ENCODE assay signal across 8 mouse cellular contexts in genomic region chr6:48725476-48725875, GRCm38 (mm10). TPM values are rescaled to one million over a fixed set of nuclear protein-coding genes. Genes with fewer than 3 reads are reported as not detected.
DNase-seq lines count a peak whose midpoint lies in the region; ATAC-seq and TF ChIP-seq lines count a peak whose summit lies in the region.

No protein-coding gene starts in this region.

- H3K9ac ChIP-seq in forebrain, embryonic 11.5 days (ENCODE audit: low read length), result no peak overlapping the region
- H3K9ac ChIP-seq in heart, embryonic 15.5 days, result no peak overlapping the region
- no peak overlapping the region for H3K9ac ChIP-seq in stomach, postnatal 0 days (ENCODE audit: low read length)
- H3K9ac ChIP-seq in midbrain, embryonic 13.5 days (replicated peaks), result no peak overlapping the region

- intact Hi-C loops in left cerebral cortex, postnatal 25 days (cut with DNase I), result no loop called here

- 0% methylated on average over 1 of the region's 1 CpGs for WGBS in forebrain, embryonic 11.5 days
- WGBS in forebrain, embryonic 10.5 days, result 0% methylated on average over 1 of the region's 1 CpGs
- WGBS in heart, embryonic 15.5 days, result 0% methylated on average over 1 of the region's 1 CpGs
- 0% methylated on average over 1 of the region's 1 CpGs for WGBS in stomach, postnatal 0 days
- 0% methylated on average over 1 of the region's 1 CpGs for WGBS in midbrain, embryonic 13.5 days

- no peak overlapping the region for H3K27ac ChIP-seq in forebrain, embryonic 11.5 days (ENCODE audit: low read depth, low read length)
- H3K27ac ChIP-seq in forebrain, embryonic 10.5 days, result no peak overlapping the region
- peak overlapping the region; percentile 47 for H3K27ac ChIP-seq in heart, embryonic 15.5 days
- no peak overlapping the region for H3K27ac ChIP-seq in stomach, postnatal 0 days (replicated peaks)
- no peak overlapping the region for H3K27ac ChIP-seq in midbrain, embryonic 13.5 days

- 0 out of 2 replicates have a peak, but pooled peaks have one; percentile 18 for ATAC-seq in forebrain, embryonic 11.5 days (replicated peaks; ENCODE audit: low FRiP score)
- peak; percentile 74 for ATAC-seq in heart, embryonic 15.5 days (replicated peaks; ENCODE audit: insufficient number of reproducible peaks, insufficient read depth, low FRiP score, low read depth)
- peak; percentile 68; the same call in 1 of the 2 replicates for ATAC-seq in stomach, postnatal 0 days (ENCODE audit: low FRiP score, low TSS enrichment)
- no peak for ATAC-seq in midbrain, embryonic 13.5 days

- no peaks in the 10 kb centered on the region for H3K4me1 ChIP-seq in forebrain, embryonic 11.5 days (replicated peaks; ENCODE audit: control insufficient read depth, insufficient read depth, low read length)
- H3K4me1 ChIP-seq in forebrain, embryonic 10.5 days, result peaks cover 14% of the 10 kb centered on the region
- peaks cover 9% of the 10 kb centered on the region for H3K4me1 ChIP-seq in heart, embryonic 15.5 days (replicated peaks)
- H3K4me1 ChIP-seq in stomach, postnatal 0 days (replicated peaks; ENCODE audit: control insufficient read depth, insufficient read depth), result no peaks in the 10 kb centered on the region
- peaks cover 7% of the 10 kb centered on the region; the same call in 1 of the 2 replicates for H3K4me1 ChIP-seq in midbrain, embryonic 13.5 days (replicated peaks)

- H3K4me3 ChIP-seq in forebrain, embryonic 11.5 days (ENCODE audit: low read depth, low read length), result no peak overlapping the region
- no peak overlapping the region for H3K4me3 ChIP-seq in forebrain, embryonic 10.5 days
- H3K4me3 ChIP-seq in heart, embryonic 15.5 days, result no peak overlapping the region
- no peak overlapping the region for H3K4me3 ChIP-seq in stomach, postnatal 0 days (ENCODE audit: low read depth, low read length)
- H3K4me3 ChIP-seq in midbrain, embryonic 13.5 days (replicated peaks), result no peak overlapping the region

- no peak for DNase-seq in forebrain, embryonic 11.5 days (ENCODE audit: low spot score)
- no peak for DNase-seq in forebrain, embryonic 10.5 days (ENCODE audit: extremely low spot score, low spot score)
- DNase-seq in ovary, postnatal 14 days (ENCODE audit: low spot score), result peak; percentile 27
- no peak for DNase-seq in ovary, adult 18-20 months (ENCODE audit: low spot score)
- peak; percentile 3 to 37 for DNase-seq in left cerebral cortex, postnatal 25 days (ENCODE audit: low spot score in 2 of 2)
- peak; percentile 40 for DNase-seq in stomach, postnatal 0 days (ENCODE audit: low spot score)

- no peak for TF ChIP-seq CTCF in stomach, postnatal 0 days (IDR thresholded peaks at IDR 0.05; ENCODE audit: low read depth)

- no peak for TF ChIP-seq EP300 in stomach, postnatal 0 days (optimal IDR thresholded peaks at IDR 0.05)

- H3K4me2 ChIP-seq in forebrain, embryonic 11.5 days (ENCODE audit: low read depth, low read length, severe bottlenecking), result no peak overlapping the region
- no peak overlapping the region for H3K4me2 ChIP-seq in heart, embryonic 15.5 days
- no peak overlapping the region for H3K4me2 ChIP-seq in stomach, postnatal 0 days (replicated peaks; ENCODE audit: low read depth)
- H3K4me2 ChIP-seq in midbrain, embryonic 13.5 days (replicated peaks), result no peak overlapping the region

- H3K27me3 ChIP-seq in forebrain, embryonic 11.5 days (ENCODE audit: control insufficient read depth, insufficient read depth, low read length), result no peaks in the 10 kb centered on the region
- no peaks in the 10 kb centered on the region for H3K27me3 ChIP-seq in forebrain, embryonic 10.5 days (ENCODE audit: poor library complexity, severe bottlenecking)
- H3K27me3 ChIP-seq in heart, embryonic 15.5 days, result no peaks in the 10 kb centered on the region
- H3K27me3 ChIP-seq in stomach, postnatal 0 days (ENCODE audit: control insufficient read depth, insufficient read depth, low read length), result no peaks in the 10 kb centered on the region
- no peaks in the 10 kb centered on the region for H3K27me3 ChIP-seq in midbrain, embryonic 13.5 days

- H3K36me3 ChIP-seq in forebrain, embryonic 11.5 days (ENCODE audit: control insufficient read depth, insufficient read depth, low read length), result no peaks in the 10 kb centered on the region
- no peaks in the 10 kb centered on the region for H3K36me3 ChIP-seq in forebrain, embryonic 10.5 days (replicated peaks)
- H3K36me3 ChIP-seq in heart, embryonic 15.5 days, result no peaks in the 10 kb centered on the region
- H3K36me3 ChIP-seq in stomach, postnatal 0 days (ENCODE audit: control insufficient read depth, insufficient read depth, low read length), result no peaks in the 10 kb centered on the region
- H3K36me3 ChIP-seq in midbrain, embryonic 13.5 days, result no peaks in the 10 kb centered on the region

- H3K9me3 ChIP-seq in forebrain, embryonic 11.5 days (ENCODE audit: control insufficient read depth, low read length), result no peaks in the 10 kb centered on the region
- H3K9me3 ChIP-seq in forebrain, embryonic 10.5 days, result no peaks in the 10 kb centered on the region
- H3K9me3 ChIP-seq in heart, embryonic 15.5 days (replicated peaks), result no peaks in the 10 kb centered on the region
- H3K9me3 ChIP-seq in stomach, postnatal 0 days (ENCODE audit: control insufficient read depth, low read length), result no peaks in the 10 kb centered on the region
- no peaks in the 10 kb centered on the region for H3K9me3 ChIP-seq in midbrain, embryonic 13.5 days

RNA-seq across cellular contexts. Expression of gene Gimap7, which starts 7.1 kb away (rescaled TPM):
- polyA plus RNA-seq in forebrain, embryonic 11.5 days (2014; fragmentation: Nextera tagmentation; extraction: Ambion mirVana), result not detected in 2 replicates
- polyA plus RNA-seq in forebrain, embryonic 10.5 days (2016; fragmentation: Nextera tagmentation; extraction: Ambion mirVana), result not detected in 2 replicates
- polyA plus RNA-seq in heart, embryonic 15.5 days (2015; fragmentation: Nextera tagmentation; extraction: Ambion mirVana), result 0.23 and 0.27 TPM in 2 replicates
- not detected for total RNA-seq in left cerebral cortex, postnatal 25 days (2021)
- not detected in 2 replicates for polyA plus RNA-seq in stomach, postnatal 0 days (2015; fragmentation: Nextera tagmentation; extraction: Ambion mirVana)
- not detected in 2 replicates for polyA plus RNA-seq in midbrain, embryonic 13.5 days (2015; fragmentation: Nextera tagmentation; extraction: Ambion mirVana)

RNA-seq across cellular contexts. Expression of gene Gm28053, which starts 7.1 kb away (rescaled TPM):
- polyA plus RNA-seq in forebrain, embryonic 11.5 days (2014; fragmentation: Nextera tagmentation; extraction: Ambion mirVana), result 0.94 TPM in 1 of 2 replicates, not detected in the other
- not detected in 2 replicates for polyA plus RNA-seq in forebrain, embryonic 10.5 days (2016; fragmentation: Nextera tagmentation; extraction: Ambion mirVana)
- polyA plus RNA-seq in heart, embryonic 15.5 days (2015; fragmentation: Nextera tagmentation; extraction: Ambion mirVana), result 3.3 and 4.6 TPM in 2 replicates
- total RNA-seq in left cerebral cortex, postnatal 25 days (2021), result 1 to 10 TPM; 1.7 to 2.3 TPM
- 0.59 TPM in 1 of 2 replicates, not detected in the other for polyA plus RNA-seq in stomach, postnatal 0 days (2015; fragmentation: Nextera tagmentation; extraction: Ambion mirVana)
- polyA plus RNA-seq in midbrain, embryonic 13.5 days (2015; fragmentation: Nextera tagmentation; extraction: Ambion mirVana), result not detected in 2 replicates

RNA-seq across cellular contexts. Expression of gene Gimap1, which starts 13.4 kb away (rescaled TPM):
- 5.4 and 6.4 TPM in 2 replicates for polyA plus RNA-seq in forebrain, embryonic 11.5 days (2014; fragmentation: Nextera tagmentation; extraction: Ambion mirVana)
- polyA plus RNA-seq in forebrain, embryonic 10.5 days (2016; fragmentation: Nextera tagmentation; extraction: Ambion mirVana), result 5.9 and 6.1 TPM in 2 replicates
- polyA plus RNA-seq in heart, embryonic 15.5 days (2015; fragmentation: Nextera tagmentation; extraction: Ambion mirVana), result 26.4 and 31.6 TPM in 2 replicates
- total RNA-seq in left cerebral cortex, postnatal 25 days (2021), result 1 to 10 TPM; 2.0 to 2.8 TPM
- polyA plus RNA-seq in stomach, postnatal 0 days (2015; fragmentation: Nextera tagmentation; extraction: Ambion mirVana), result 7.2 and 7.8 TPM in 2 replicates
- polyA plus RNA-seq in midbrain, embryonic 13.5 days (2015; fragmentation: Nextera tagmentation; extraction: Ambion mirVana), result 3.0 and 5.2 TPM in 2 replicates

RNA-seq across cellular contexts. Expression of gene Gimap6, which starts 17.5 kb away (rescaled TPM):
- polyA plus RNA-seq in forebrain, embryonic 11.5 days (2014; fragmentation: Nextera tagmentation; extraction: Ambion mirVana), result 7.1 and 8.7 TPM in 2 replicates
- polyA plus RNA-seq in forebrain, embryonic 10.5 days (2016; fragmentation: Nextera tagmentation; extraction: Ambion mirVana), result 8.4 and 9.7 TPM in 2 replicates
- polyA plus RNA-seq in heart, embryonic 15.5 days (2015; fragmentation: Nextera tagmentation; extraction: Ambion mirVana), result 32.3 and 35.6 TPM in 2 replicates
- 1 to 10 TPM; 5.6 to 6.0 TPM for total RNA-seq in left cerebral cortex, postnatal 25 days (2021)
- 11.3 and 13.0 TPM in 2 replicates for polyA plus RNA-seq in stomach, postnatal 0 days (2015; fragmentation: Nextera tagmentation; extraction: Ambion mirVana)
- polyA plus RNA-seq in midbrain, embryonic 13.5 days (2015; fragmentation: Nextera tagmentation; extraction: Ambion mirVana), result 5.4 and 7.0 TPM in 2 replicates

RNA-seq across cellular contexts. Expression of gene Gimap5, which starts 20.5 kb away (rescaled TPM):
- 0.71 and 1.5 TPM in 2 replicates for polyA plus RNA-seq in forebrain, embryonic 11.5 days (2014; fragmentation: Nextera tagmentation; extraction: Ambion mirVana)
- polyA plus RNA-seq in forebrain, embryonic 10.5 days (2016; fragmentation: Nextera tagmentation; extraction: Ambion mirVana), result 0.62 and 1.0 TPM in 2 replicates
- polyA plus RNA-seq in heart, embryonic 15.5 days (2015; fragmentation: Nextera tagmentation; extraction: Ambion mirVana), result 6.2 and 9.4 TPM in 2 replicates
- 1 to 10 TPM; 1.1 to 2.0 TPM for total RNA-seq in left cerebral cortex, postnatal 25 days (2021)
- 5.4 and 6.1 TPM in 2 replicates for polyA plus RNA-seq in stomach, postnatal 0 days (2015; fragmentation: Nextera tagmentation; extraction: Ambion mirVana)
- polyA plus RNA-seq in midbrain, embryonic 13.5 days (2015; fragmentation: Nextera tagmentation; extraction: Ambion mirVana), result 0.94 and 0.98 TPM in 2 replicates

Comparison
In these comparisons a context has a peak if more than half of its experiments do, and no peak if none do; other contexts are left out.
1. DNase-seq: peak in ovary, postnatal 14 days (single experiment), left cerebral cortex, postnatal 25 days (2 of 2) and stomach, postnatal 0 days (single experiment); none in forebrain, embryonic 11.5 days (single experiment), forebrain, embryonic 10.5 days (single experiment) and ovary, adult 18-20 months (single experiment).